Mouse (Mus musculus): ENCODE measurements around the gene Sh3glb2. TPM values are rescaled to one million over a fixed set of nuclear protein-coding genes. Genes with fewer than 3 reads are reported as not detected.
A peak's percentile ranks its signal among the peaks of the same experiment; 100 is the strongest.

Sh3glb2 gene
- polyA plus RNA-seq, 1 experiment = 1.8 TPM

DNA sequence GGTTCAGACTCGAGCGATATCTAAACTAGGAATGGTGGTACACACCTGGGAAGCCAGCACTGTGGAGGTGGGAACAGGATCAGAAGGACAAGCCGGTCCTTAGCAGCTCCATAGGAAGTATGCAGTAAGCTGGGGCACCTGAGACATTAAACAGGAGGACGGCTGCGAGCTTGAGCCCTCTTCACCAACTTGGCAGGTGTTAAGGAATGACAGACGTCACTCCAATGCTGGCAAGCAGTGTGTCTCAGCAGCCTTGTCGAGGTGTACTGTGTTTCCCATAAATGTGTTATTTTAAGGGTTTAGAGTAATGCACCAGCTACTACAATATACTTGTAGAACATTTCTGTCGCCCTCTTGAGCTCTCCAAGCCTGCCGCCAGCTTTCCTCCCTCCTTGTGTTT, 27.8 kb upstream of the Sh3glb2 start:
- peaks cover 39% of the 10 kb centered on the region for H3K36me3 ChIP-seq (ENCODE audit: control insufficient read depth)
- TF ChIP-seq GATA1 (IDR thresholded peaks at IDR 0.05; ENCODE audit: low read length) (no peak), TAL1 (IDR thresholded peaks at IDR 0.05; ENCODE audit: low read length) (no peak)
- peaks cover 5% of the 10 kb centered on the region; the same call in 1 of the 2 replicates for H3K9me3 ChIP-seq (ENCODE audit: control insufficient read depth, low read length)
- peaks cover 42% of the 10 kb centered on the region for H3K4me1 ChIP-seq (ENCODE audit: control insufficient read depth)
- no peaks in the 10 kb centered on the region for H3K27me3 ChIP-seq (ENCODE audit: control insufficient read depth)
- H3K4me3 ChIP-seq (replicated peaks) = no peak overlapping the region

DNA sequence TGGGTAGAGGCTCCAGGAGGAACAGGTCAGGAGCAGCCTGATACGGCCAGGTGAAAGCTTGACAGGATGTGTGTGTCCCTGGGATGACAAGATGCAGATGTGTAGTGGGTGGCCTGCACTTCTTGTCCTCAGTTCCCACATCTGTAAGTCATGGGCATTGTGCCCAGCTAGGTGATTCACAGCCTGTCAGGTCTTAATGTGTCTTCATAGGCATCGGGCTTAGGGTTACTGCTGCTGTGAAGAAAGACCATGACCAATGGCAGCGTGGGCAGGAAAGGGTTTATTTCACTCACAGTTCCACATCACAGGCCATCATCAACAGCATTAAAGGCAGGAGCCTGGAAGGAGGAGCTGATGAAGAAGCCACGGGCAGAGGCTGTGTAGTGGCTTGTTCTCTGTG, 26.5 kb upstream of the Sh3glb2 start:
- H3K27me3 ChIP-seq (ENCODE audit: control insufficient read depth) = no peaks in the 10 kb centered on the region
- no peak for TF ChIP-seq TAL1 (IDR thresholded peaks at IDR 0.05; ENCODE audit: low read length)
- TF ChIP-seq GATA1 (IDR thresholded peaks at IDR 0.05; ENCODE audit: low read length) = no peak
- peaks cover 52% of the 10 kb centered on the region for H3K36me3 ChIP-seq (ENCODE audit: control insufficient read depth)
- H3K4me1 ChIP-seq (ENCODE audit: control insufficient read depth) = peaks cover 47% of the 10 kb centered on the region
- no peak overlapping the region for H3K4me3 ChIP-seq (replicated peaks)
- H3K9me3 ChIP-seq (ENCODE audit: control insufficient read depth, low read length) = peaks cover 5% of the 10 kb centered on the region; the same call in 1 of the 2 replicates

DNA sequence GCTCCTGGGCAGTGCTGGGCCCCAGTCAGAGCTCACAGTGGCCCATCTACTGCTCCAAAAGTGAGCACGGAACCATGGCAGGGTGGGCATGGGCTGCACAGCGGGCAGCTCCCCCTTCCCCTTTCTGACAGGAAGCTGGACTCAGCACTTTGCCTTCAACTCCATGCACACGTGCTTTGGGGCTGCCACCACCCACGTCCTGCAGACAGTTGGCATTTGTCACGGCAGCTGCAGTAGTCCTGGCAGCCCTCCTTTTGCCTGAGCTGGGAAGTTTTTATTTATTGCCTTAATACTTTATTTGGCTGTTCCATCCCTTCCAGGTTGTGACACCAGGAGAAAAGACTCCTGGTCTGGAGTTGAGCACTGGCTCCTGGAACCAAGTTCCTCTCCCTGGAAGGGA, 25.7 kb upstream of the Sh3glb2 start:
- TF ChIP-seq TAL1 (IDR thresholded peaks at IDR 0.05; ENCODE audit: low read length) = no peak
- TF ChIP-seq GATA1 (IDR thresholded peaks at IDR 0.05; ENCODE audit: low read length) = no peak
- Histone ChIP-seq H3K27me3 (ENCODE audit: control insufficient read depth) (no peaks in the 10 kb centered on the region), H3K36me3 (ENCODE audit: control insufficient read depth) (peaks cover 58% of the 10 kb centered on the region), H3K4me1 (ENCODE audit: control insufficient read depth) (peaks cover 54% of the 10 kb centered on the region), H3K9me3 (ENCODE audit: control insufficient read depth, low read length) (peaks cover 5% of the 10 kb centered on the region; the same call in 1 of the 2 replicates), H3K4me3 (replicated peaks) (no peak overlapping the region)

DNA sequence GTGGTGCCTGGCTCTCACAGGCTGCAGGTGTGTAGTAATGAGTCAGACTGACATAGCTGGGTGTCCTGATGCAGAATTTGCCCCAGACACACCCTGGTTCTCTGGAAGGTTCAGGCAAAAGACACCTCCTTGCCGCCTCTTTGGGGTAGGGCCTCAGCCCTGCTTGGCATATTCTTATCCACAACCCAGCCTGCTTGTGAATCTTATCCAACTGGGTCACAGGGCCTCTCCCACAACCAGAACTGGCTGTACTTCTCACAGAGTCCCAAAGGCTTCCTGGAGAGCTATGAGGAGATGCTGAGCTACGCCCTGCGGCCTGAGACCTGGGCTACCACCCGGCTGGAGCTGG, 22.2 kb upstream of the Sh3glb2 start:
- TF ChIP-seq TAL1 (IDR thresholded peaks at IDR 0.05; ENCODE audit: low read length) = no peak
- TF ChIP-seq GATA1 (IDR thresholded peaks at IDR 0.05; ENCODE audit: low read length) = no peak
- peaks cover 91% of the 10 kb centered on the region for H3K36me3 ChIP-seq (ENCODE audit: control insufficient read depth)
- peaks cover 75% of the 10 kb centered on the region for H3K4me1 ChIP-seq (ENCODE audit: control insufficient read depth)

DNA sequence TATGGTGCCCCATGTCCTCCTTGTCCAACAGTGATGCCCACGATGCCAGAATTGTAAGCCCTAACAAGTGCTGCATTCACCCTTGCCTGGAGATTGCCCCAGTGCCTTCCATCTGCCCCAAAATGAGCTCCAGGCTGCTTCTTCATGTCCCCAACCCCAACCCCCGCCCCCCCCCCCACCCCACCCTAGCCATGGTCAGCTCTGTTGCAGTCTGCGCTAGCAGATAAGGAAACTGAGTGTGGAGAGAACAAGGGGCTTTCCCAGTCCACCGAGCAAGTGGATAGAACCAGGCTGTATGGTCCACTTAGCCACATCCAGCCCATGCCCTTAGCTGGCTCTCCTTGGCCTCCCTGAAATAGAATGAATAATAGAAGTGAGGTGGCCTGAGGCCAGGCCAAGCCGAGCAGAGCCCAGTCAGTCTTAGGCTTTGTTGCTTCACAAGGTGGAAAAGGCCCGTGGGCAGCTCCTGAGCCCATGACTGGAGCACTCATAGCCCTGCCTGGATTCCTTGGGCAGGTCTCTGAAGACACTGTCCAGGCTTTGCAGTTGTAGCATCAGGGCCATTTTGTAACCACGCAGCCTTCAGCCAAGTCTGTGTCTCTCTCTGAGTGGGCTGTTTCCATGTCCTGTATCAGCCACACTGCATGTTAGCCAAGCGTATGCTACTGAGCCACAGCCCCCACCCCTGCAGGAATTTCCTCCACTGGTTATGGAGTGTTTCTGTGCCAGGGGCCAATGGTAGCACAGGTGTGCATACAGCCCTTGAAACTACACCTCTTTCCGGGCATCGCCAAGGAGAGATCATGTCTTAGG, 21.6 kb upstream of the Sh3glb2 start:
- H3K27me3 ChIP-seq (ENCODE audit: control insufficient read depth) = no peaks in the 10 kb centered on the region
- H3K4me1 ChIP-seq (ENCODE audit: control insufficient read depth) = peaks cover 80% of the 10 kb centered on the region
- H3K36me3 ChIP-seq (ENCODE audit: control insufficient read depth) = peaks cover 96% of the 10 kb centered on the region
- no peaks in the 10 kb centered on the region for H3K9me3 ChIP-seq (ENCODE audit: control insufficient read depth, low read length)
- H3K4me3 ChIP-seq (replicated peaks) = peak overlapping the region; percentile 18
- no peak for TF ChIP-seq TAL1 (IDR thresholded peaks at IDR 0.05; ENCODE audit: low read length)
- no peak for TF ChIP-seq GATA1 (IDR thresholded peaks at IDR 0.05; ENCODE audit: low read length)

More for the DNA sequence above, 22.2 kb upstream of the Sh3glb2 start:
- Histone ChIP-seq H3K27me3 (ENCODE audit: control insufficient read depth) (no peaks in the 10 kb centered on the region), H3K4me3 (replicated peaks) (peak overlapping the region; percentile 34), H3K9me3 (ENCODE audit: control insufficient read depth, low read length) (no peaks in the 10 kb centered on the region)

DNA sequence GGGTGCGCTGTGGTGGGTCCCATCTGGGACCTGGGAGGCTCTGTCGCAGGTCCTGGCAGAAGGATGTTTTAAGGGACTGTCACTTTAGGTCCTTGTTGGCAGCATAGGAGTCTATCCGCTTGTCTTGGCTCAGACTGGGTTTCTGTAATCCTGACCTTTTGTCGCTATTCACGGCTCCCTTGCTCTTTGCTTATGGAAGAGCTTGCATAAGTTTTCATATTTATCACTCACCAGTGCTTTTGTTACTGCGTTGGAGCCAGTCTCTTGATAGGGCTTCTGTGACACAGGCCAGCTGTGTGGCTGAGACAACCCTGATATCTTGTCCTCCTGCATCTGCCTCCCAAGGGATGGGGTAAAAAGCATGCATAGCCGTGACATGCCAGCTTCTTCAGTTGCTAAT, 20.2 kb upstream of the Sh3glb2 start:
- H3K4me3 ChIP-seq (replicated peaks) = no peak overlapping the region
- TF ChIP-seq TAL1 (IDR thresholded peaks at IDR 0.05; ENCODE audit: low read length) (no peak), GATA1 (IDR thresholded peaks at IDR 0.05; ENCODE audit: low read length) (no peak)
- H3K4me1 ChIP-seq (ENCODE audit: control insufficient read depth) = peaks cover 73% of the 10 kb centered on the region

DNA sequence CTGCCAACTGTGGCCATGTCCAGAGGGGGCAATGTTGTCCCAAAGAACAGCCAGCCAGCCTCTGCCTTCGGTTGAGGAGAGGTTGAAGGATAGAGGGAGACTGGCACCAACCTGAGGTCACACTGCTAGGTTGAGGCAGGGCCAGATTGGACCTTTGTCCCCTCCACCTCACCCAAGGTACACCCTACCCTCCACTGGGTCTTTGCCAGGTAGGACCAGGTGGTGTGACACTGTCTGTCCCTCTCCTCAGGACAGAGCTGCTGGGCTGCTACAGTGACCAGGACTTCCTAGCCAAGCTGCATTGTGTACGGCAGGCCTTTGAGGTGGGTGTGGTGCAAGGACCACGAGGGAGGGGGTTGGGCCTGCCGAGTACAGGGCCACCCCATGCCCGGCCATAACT, 18.6 kb upstream of the Sh3glb2 start:
- no peaks in the 10 kb centered on the region for H3K27me3 ChIP-seq (ENCODE audit: control insufficient read depth)
- no peak overlapping the region for H3K4me3 ChIP-seq (replicated peaks)
- peaks cover 91% of the 10 kb centered on the region for H3K36me3 ChIP-seq (ENCODE audit: control insufficient read depth)
- peaks cover 58% of the 10 kb centered on the region for H3K4me1 ChIP-seq (ENCODE audit: control insufficient read depth)
- H3K9me3 ChIP-seq (ENCODE audit: control insufficient read depth, low read length) = no peaks in the 10 kb centered on the region
- TF ChIP-seq GATA1 (IDR thresholded peaks at IDR 0.05; ENCODE audit: low read length) (no peak), TAL1 (IDR thresholded peaks at IDR 0.05; ENCODE audit: low read length) (no peak)

More for the DNA sequence above, 20.2 kb upstream of the Sh3glb2 start:
- Histone ChIP-seq H3K9me3 (ENCODE audit: control insufficient read depth, low read length) (no peaks in the 10 kb centered on the region), H3K27me3 (ENCODE audit: control insufficient read depth) (no peaks in the 10 kb centered on the region), H3K36me3 (ENCODE audit: control insufficient read depth) (peaks cover 93% of the 10 kb centered on the region)

DNA sequence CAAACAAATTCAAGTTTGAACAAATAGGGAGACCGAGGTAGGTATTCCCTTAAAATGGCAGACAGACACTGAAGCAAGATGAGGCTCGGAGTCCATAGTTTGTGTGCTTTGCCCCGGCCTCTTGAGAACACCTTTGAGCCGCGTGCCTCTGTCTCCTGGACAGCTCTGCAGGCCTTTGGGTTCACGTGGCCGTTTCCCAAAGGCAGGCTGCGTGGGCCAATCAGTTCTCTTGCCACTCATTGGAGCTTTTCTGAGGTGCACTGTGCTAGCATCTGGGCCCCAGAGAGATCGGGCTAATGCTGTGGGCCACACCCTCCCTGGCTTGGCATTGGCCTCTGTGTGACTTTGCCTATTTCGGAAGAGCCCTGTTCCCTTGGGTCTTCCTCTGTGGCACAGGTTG, 16.8 kb upstream of the Sh3glb2 start:
- Histone ChIP-seq H3K4me3 (replicated peaks) (no peak overlapping the region), H3K36me3 (ENCODE audit: control insufficient read depth) (peaks cover 87% of the 10 kb centered on the region)
- no peak for TF ChIP-seq GATA1 (IDR thresholded peaks at IDR 0.05; ENCODE audit: low read length)
- TF ChIP-seq TAL1 (IDR thresholded peaks at IDR 0.05; ENCODE audit: low read length) = no peak

DNA sequence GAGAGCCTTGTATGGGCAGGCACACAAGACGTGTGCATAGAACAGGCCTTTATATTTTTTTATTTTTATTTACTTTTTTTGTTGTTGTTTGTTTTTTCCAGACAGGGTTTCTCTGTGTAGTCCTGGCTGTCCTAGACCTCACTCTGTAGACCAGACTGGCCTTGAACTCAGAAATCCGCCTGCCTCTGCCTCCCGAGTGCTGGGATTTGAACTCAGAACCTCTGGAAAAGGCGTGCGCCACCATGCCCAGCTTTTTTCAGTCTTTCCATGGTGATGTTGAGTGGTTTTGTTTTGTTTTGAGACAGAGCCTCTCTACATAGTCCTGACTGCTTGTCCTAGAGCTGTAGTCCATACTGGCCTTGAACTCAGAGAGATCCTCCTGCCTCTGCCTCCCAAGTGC, 13.6 kb upstream of the Sh3glb2 start:
- Histone ChIP-seq H3K9me3 (ENCODE audit: control insufficient read depth, low read length) (no peaks in the 10 kb centered on the region), H3K4me1 (ENCODE audit: control insufficient read depth) (peaks cover 29% of the 10 kb centered on the region), H3K36me3 (ENCODE audit: control insufficient read depth) (peaks cover 91% of the 10 kb centered on the region), H3K4me3 (replicated peaks) (no peak overlapping the region), H3K27me3 (ENCODE audit: control insufficient read depth) (no peaks in the 10 kb centered on the region)
- no peak for TF ChIP-seq GATA1 (IDR thresholded peaks at IDR 0.05; ENCODE audit: low read length)
- TF ChIP-seq TAL1 (IDR thresholded peaks at IDR 0.05; ENCODE audit: low read length) = no peak

More for the DNA sequence above, 16.8 kb upstream of the Sh3glb2 start:
- Histone ChIP-seq H3K27me3 (ENCODE audit: control insufficient read depth) (no peaks in the 10 kb centered on the region), H3K9me3 (ENCODE audit: control insufficient read depth, low read length) (no peaks in the 10 kb centered on the region), H3K4me1 (ENCODE audit: control insufficient read depth) (peaks cover 48% of the 10 kb centered on the region)

Measured in erythroblast, embryonic 14.5 days (primary cell).